Mouse (Mus musculus) heart, postnatal 0 days (tissue): ENCODE measurements at regions not wholly inside any gene's neighbourhood (a gene's known extent, or its start where the extent isn't known, plus 50 kb on each side); places are given as distances from the start of the nearest gene placed in this dataset.

ENCODE experiments used
- CTCF ChIP-seq: IDR thresholded peaks from 2 replicates; pipeline ENCODE4 v1.5.1; 2016; ENCODE audit warnings: antibody characterized with exemption, control low read depth, low read depth
- EP300 ChIP-seq: IDR thresholded peaks from 2 replicates; pipeline ENCODE4 v1.6.1; 2016; ENCODE audit warnings: antibody characterized with exemption, low read depth

DNA sequence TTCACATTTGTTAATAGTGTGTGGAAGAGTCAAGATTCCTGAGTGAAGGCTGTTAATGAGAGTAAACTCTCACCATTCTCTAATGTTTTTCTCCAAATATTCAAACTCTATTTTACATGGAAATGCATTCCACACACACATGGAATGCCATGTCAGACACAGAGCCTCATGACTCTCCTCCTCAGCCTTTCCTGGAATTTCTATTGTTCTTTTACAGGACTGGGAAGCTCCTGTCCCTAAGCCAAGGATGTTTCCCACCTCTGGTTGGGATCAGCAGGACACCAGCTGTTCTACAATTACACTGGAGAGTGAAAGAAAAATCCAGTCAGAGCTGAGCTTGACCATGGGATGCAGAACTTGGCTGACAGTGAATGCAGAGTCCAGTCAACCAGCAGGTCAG, 309.3 kb upstream of the Rasgrp1 start:
- TF ChIP-seq CTCF (no peak), EP300 (no peak)
